Mouse (Mus musculus) cerebellum, adult 8-10 months (tissue): ENCODE measurements around the gene Trim2.
A peak's percentile ranks its signal among the peaks of the same experiment; 100 is the strongest.

Experiments used
- DNase-seq: peaks from one replicate; pipeline ENCODE4 v3.0.0; 2022

Trim2 gene

GRCm38 (mm10) chr3:84219166-84219710, 87.4 kb downstream of the Trim2 start:
- no peak for DNase-seq

GRCm38 (mm10) chr3:84218498-84218897, 88.2 kb downstream of the Trim2 start:
- DNase-seq, result no peak

- no peak for DNase-seq
Observed at GRCm38 (mm10) chr3:84217961-84218351, 88.7 kb downstream of the Trim2 start.

- DNase-seq, result peak; percentile 37
Observed at GRCm38 (mm10) chr3:84217118-84217960, 89.3 kb downstream of the Trim2 start.

- peak; percentile 43 for DNase-seq
Observed at GRCm38 (mm10) chr3:84215743-84216360, 90.8 kb downstream of the Trim2 start.

GRCm38 (mm10) chr3:84215253-84215652, 91.4 kb downstream of the Trim2 start:
- peak; percentile 88 for DNase-seq

- peak; percentile 69 for DNase-seq
Observed at GRCm38 (mm10) chr3:84214501-84214900, 92.2 kb downstream of the Trim2 start.

GRCm38 (mm10) chr3:84211340-84211875, 95.3 kb downstream of the Trim2 start:
- no peak for DNase-seq

- DNase-seq, result no peak
Observed at GRCm38 (mm10) chr3:84208917-84209513, 97.7 kb downstream of the Trim2 start.

GRCm38 (mm10) chr3:84208475-84208874, 98.2 kb downstream of the Trim2 start:
- no peak for DNase-seq

- no peak for DNase-seq
Observed at GRCm38 (mm10) chr3:84207366-84207765, 99.3 kb downstream of the Trim2 start.

GRCm38 (mm10) chr3:84206106-84206505, 100.6 kb downstream of the Trim2 start:
- no peak for DNase-seq

- DNase-seq, result no peak
Observed at GRCm38 (mm10) chr3:84205650-84206049, 101.0 kb downstream of the Trim2 start.

GRCm38 (mm10) chr3:84204640-84205039, 102.0 kb downstream of the Trim2 start:
- DNase-seq, result no peak

- peak; percentile 95 for DNase-seq
Observed at GRCm38 (mm10) chr3:84200559-84201420, 105.9 kb downstream of the Trim2 start.

GRCm38 (mm10) chr3:84199516-84199915, 107.2 kb downstream of the Trim2 start:
- DNase-seq, result no peak

- DNase-seq, result no peak
Observed at GRCm38 (mm10) chr3:84198229-84198628, 108.4 kb downstream of the Trim2 start.

GRCm38 (mm10) chr3:84193881-84194280, 112.8 kb downstream of the Trim2 start:
- DNase-seq, result no peak

GRCm38 (mm10) chr3:84191141-84191881, 115.4 kb downstream of the Trim2 start:
- DNase-seq, result no peak

GRCm38 (mm10) chr3:84190513-84191061, 116.1 kb downstream of the Trim2 start:
- DNase-seq, result no peak

- DNase-seq, result no peak
Observed at GRCm38 (mm10) chr3:84189629-84190173, 117.0 kb downstream of the Trim2 start.
